Mouse (Mus musculus): Measurements from ENCODE around the gene Slc10a7. TPM values are rescaled to one million over a fixed set of nuclear protein-coding genes. Genes with fewer than 3 reads are reported as not detected.
A peak's percentile ranks its signal among the peaks of the same experiment; 100 is the strongest.

The Slc10a7 gene
- total and polyA plus RNA-seq, 3 experiments: 13.7 to 27.3 TPM; not detected in 1

DNA sequence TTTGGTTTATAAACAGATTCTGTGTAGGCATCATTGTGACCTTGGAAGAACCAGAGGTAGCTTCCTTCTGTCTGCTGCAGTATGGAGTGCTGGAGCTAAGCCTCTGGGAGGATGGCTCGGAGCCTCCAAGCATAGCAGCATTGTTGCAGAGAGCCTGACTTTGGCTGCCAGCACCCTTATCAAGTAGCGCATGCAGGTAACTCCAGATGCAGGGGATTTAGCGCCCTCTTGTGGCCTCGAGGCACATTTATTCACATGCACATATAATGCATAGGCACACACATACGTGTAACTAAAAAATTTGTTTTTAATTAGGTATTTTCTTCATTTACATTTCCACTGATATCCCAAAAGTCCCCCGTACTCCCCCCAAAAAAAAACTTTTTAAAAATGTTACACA lies 52.5 kb downstream of the Slc10a7 start:
- Histone ChIP-seq H3K36me3 (ENCODE audit: control insufficient read depth in 1 of 2, insufficient read depth in 2 of 2, low read length in 2 of 2) (peaks cover 0 to 13% of the 10 kb centered on the region in 2 experiments; a peak in 3 of 4 replicates), H3K79me2 (ENCODE audit: control insufficient read depth, insufficient read depth, low read length, poor library complexity) (no peaks in the 10 kb centered on the region; the same call in 1 of the 2 replicates), H3K27me3 (ENCODE audit: control insufficient read depth in 1 of 2, insufficient read depth in 2 of 2, low read length in 2 of 2) (no peaks in the 10 kb centered on the region), H3K4me1 (ENCODE audit: control insufficient read depth in 1 of 2, insufficient read depth in 2 of 2, low read length in 2 of 2) (peaks cover 0 to 2% of the 10 kb centered on the region in 2 experiments; a peak in 2 of 4 replicates), H3K27ac (ENCODE audit: control insufficient read depth, low read depth, low read length) (no peak overlapping the region), H3K9ac (ENCODE audit: control insufficient read depth, low read depth, low read length, poor library complexity, severe bottlenecking) (no peak overlapping the region), H3K9me3 (replicated peaks; ENCODE audit: insufficient read depth, low read length) (no peaks in the 10 kb centered on the region), H3K4me3 (ENCODE audit: control insufficient read depth in 1 of 2, insufficient read depth in 1 of 2, low read depth in 2 of 2, low read length in 2 of 2) (no peak overlapping the region)
- peak; percentile 24 for TF ChIP-seq RAD21 (IDR thresholded peaks at IDR 0.05; ENCODE audit: low read depth, low read length)
- TF ChIP-seq CTCF (IDR thresholded peaks at IDR 0.05 in 2 of 3, conservative IDR thresholded peaks at IDR 0.05 in 1 of 3; ENCODE audit: control insufficient read depth in 1 of 3, insufficient read depth in 1 of 3, low read depth in 2 of 3, low read length in 3 of 3, poor library complexity in 1 of 3, severe bottlenecking in 1 of 3): peak; percentile 52 to 57 (median 54)
- no peak for TF ChIP-seq ZMIZ1 (IDR thresholded peaks at IDR 0.05; ENCODE audit: low read depth, low read length)
- peak; percentile 20 for TF ChIP-seq SMC3 (IDR thresholded peaks at IDR 0.05; ENCODE audit: low read depth, low read length)
- peak; percentile 54 for DNase-seq (ENCODE audit: low read depth, low spot score)

DNA sequence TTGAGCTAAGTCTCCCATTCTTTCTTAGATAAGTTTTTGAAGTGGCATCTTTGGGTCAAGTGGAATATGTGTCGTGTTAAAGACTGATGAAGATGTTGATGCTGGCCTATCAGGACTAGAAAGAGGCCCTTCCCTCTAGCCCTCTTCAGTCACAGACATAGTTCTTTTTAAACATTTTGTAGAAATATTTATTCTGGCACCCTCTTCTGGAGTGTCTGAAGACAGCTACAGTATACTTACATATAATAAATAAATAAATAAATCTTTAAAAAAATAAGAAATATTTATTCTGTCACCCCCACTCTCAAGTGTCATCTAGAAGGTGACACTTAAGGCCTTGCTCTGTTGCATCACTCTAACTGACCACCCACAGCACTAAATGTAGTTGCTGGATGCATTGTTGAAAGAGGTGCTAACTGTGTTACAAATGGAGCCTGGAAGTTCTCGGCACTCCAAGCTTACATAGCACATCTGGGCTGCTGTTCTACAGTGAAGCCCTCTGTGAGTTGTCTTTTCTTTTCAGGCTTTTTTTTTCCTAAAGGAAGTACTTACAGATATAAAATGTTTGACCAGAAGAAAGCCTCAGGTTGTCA lies 54.4 kb downstream of the Slc10a7 start:
- no peak for DNase-seq (ENCODE audit: low read depth, low spot score)
- H3K9ac ChIP-seq (ENCODE audit: control insufficient read depth, low read depth, low read length, poor library complexity, severe bottlenecking): no peak overlapping the region
- no peak for TF ChIP-seq TCF12 (IDR thresholded peaks at IDR 0.05; ENCODE audit: low read depth, low read length)
- no peak for TF ChIP-seq GABPA (IDR thresholded peaks at IDR 0.05; ENCODE audit: low read depth, low read length)
- no peak for TF ChIP-seq MXI1 (IDR thresholded peaks at IDR 0.05; ENCODE audit: low read depth, low read length)
- no peak for TF ChIP-seq RCOR1 (IDR thresholded peaks at IDR 0.05; ENCODE audit: low read depth, low read length)
- no peak for TF ChIP-seq SIN3A (IDR thresholded peaks at IDR 0.05; ENCODE audit: low read length)
- no peak for TF ChIP-seq TBP (IDR thresholded peaks at IDR 0.05; ENCODE audit: low read depth, low read length)
- no peak for TF ChIP-seq GATA1 (IDR thresholded peaks at IDR 0.05; ENCODE audit: low read depth, low read length)
- no peak for TF ChIP-seq MAX (IDR thresholded peaks at IDR 0.05; ENCODE audit: low read length)
- TF ChIP-seq USF2 (IDR thresholded peaks at IDR 0.05; ENCODE audit: borderline replicate concordance in 1 of 2, insufficient read depth in 1 of 2, low read depth in 1 of 2, low read length in 2 of 2): no peak
- no peak for TF ChIP-seq ZNF384 (IDR thresholded peaks at IDR 0.05; ENCODE audit: low read depth, low read length)
- no peak for TF ChIP-seq CHD2 (IDR thresholded peaks at IDR 0.05; ENCODE audit: low read length)
- TF ChIP-seq EP300 (IDR thresholded peaks at IDR 0.05; ENCODE audit: low read depth in 1 of 2, low read length in 2 of 2): no peak
- TF ChIP-seq ZMIZ1 (IDR thresholded peaks at IDR 0.05; ENCODE audit: low read depth, low read length): no peak
- no peak for TF ChIP-seq HCFC1 (IDR thresholded peaks at IDR 0.05; ENCODE audit: low read depth, low read length)
- no peak for TF ChIP-seq NRF1 (IDR thresholded peaks at IDR 0.05; ENCODE audit: insufficient read depth, low read depth, low read length, poor library complexity, severe bottlenecking)
- TF ChIP-seq MYC (IDR thresholded peaks at IDR 0.05; ENCODE audit: low read depth, low read length): no peak
- no peak overlapping the region for H3K27ac ChIP-seq (ENCODE audit: control insufficient read depth, low read depth, low read length)
- H3K9me3 ChIP-seq (replicated peaks; ENCODE audit: insufficient read depth, low read length): no peaks in the 10 kb centered on the region
- H3K4me3 ChIP-seq (ENCODE audit: control insufficient read depth in 1 of 2, insufficient read depth in 1 of 2, low read depth in 2 of 2, low read length in 2 of 2): no peak overlapping the region
- H3K4me1 ChIP-seq (ENCODE audit: control insufficient read depth in 1 of 2, insufficient read depth in 2 of 2, low read length in 2 of 2): peaks cover 0 to 2% of the 10 kb centered on the region in 2 experiments; a peak in 2 of 4 replicates
- H3K79me2 ChIP-seq (ENCODE audit: control insufficient read depth, insufficient read depth, low read length, poor library complexity): no peaks in the 10 kb centered on the region; the same call in 1 of the 2 replicates
- H3K27me3 ChIP-seq (ENCODE audit: control insufficient read depth in 1 of 2, insufficient read depth in 2 of 2, low read length in 2 of 2): no peaks in the 10 kb centered on the region
- peaks cover 0 to 13% of the 10 kb centered on the region in 2 experiments; a peak in 3 of 4 replicates for H3K36me3 ChIP-seq (ENCODE audit: control insufficient read depth in 1 of 2, insufficient read depth in 2 of 2, low read length in 2 of 2)

Data from MEL (cell line).